Mouse (Mus musculus) brain, embryonic 14.5 days (tissue): ENCODE data around the gene Ltbp3.

ENCODE experiments used
- CTCF ChIP-seq: fragments of 200-500 bp; IDR thresholded peaks from 2 replicates; pipeline ENCODE4 v1.5.1; 2012; ENCODE audit warnings: inconsistent platforms, mild to moderate bottlenecking, moderate library complexity, borderline replicate concordance; ENCODE audit not compliant: insufficient read depth, insufficient read length; ENCODE audit errors: extremely low read depth
- POLR2A ChIP-seq: fragments of 200-500 bp; IDR thresholded peaks from 2 replicates; pipeline ENCODE4 v1.6.1; 2012; ENCODE audit warnings: mild to moderate bottlenecking, inconsistent platforms, borderline replicate concordance; ENCODE audit not compliant: poor library complexity, insufficient read depth, insufficient read length, severe bottlenecking; ENCODE audit errors: extremely low read depth

DNA sequence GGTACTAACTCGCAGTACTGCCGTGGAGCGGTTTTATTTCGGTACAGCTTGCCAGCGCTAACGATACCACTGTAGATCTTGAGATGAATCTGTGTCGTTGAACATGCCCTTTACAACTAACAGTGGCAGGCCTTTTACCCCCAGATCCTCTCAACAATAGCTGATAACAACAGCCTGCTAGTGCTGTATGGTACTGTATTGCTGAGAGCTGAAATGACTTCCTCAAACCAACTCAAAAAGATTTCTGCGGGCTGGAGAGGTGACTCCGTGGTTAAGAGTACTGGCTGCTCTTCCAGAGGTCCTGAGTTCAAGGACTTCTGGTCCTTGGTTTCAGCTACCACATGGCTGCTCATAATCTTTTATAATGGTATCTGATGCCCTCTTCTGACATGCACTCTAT, 6.4 kb upstream of the Ltbp3 start:
- TF ChIP-seq POLR2A, result no peak
- no peak for TF ChIP-seq CTCF
